16 mouse cellular contexts compared by ENCODE assay signal in the genomic region with DNA sequence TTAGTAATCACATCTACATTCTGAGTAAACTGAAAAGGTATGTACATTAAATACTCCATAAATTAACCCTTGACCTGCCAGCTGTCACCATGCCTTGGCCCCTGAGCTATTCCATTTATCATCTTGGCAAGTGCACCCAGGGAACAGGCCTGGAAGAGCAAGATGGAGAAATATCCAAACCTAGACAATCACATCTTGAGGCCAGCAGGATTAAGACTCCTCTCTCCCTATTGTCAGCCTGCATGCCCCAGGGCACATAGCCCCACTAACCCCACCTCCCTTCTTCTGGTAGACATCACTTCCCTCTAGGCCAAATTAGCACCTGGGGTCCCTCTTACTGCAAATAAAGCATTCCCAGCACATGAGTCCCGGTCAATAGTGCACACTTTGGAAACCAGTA.
"Had no signal": no experiment of that assay in that cellular context is flagged by ENCODE, and none has a peak within 500 bp of the region (broad histone marks: within the 10 kb centered on the region; RNA-seq: fewer than 3 reads in every experiment).

No protein-coding gene starts in this region.

- H3K4me3 ChIP-seq: midbrain, embryonic 10.5 days; midbrain, embryonic 12.5 days; myocyte; stomach, embryonic 15.5 days had no signal

- ATAC-seq: midbrain, embryonic 16.5 days had no signal

- H3K9ac ChIP-seq: liver, embryonic 14.5 days; lung, embryonic 14.5 days; midbrain, embryonic 12.5 days; stomach, embryonic 15.5 days had no signal

- H3K27ac ChIP-seq: liver, embryonic 14.5 days; midbrain, embryonic 10.5 days; midbrain, embryonic 12.5 days; stomach, embryonic 15.5 days; stomach, postnatal 0 days had no signal

- H3K4me1 ChIP-seq: midbrain, embryonic 10.5 days; midbrain, embryonic 12.5 days; stomach, embryonic 15.5 days had no signal

- H3K27me3 ChIP-seq: midbrain, embryonic 12.5 days; stomach, embryonic 15.5 days had no signal

- DNase-seq: lung, adult 18-20 months; lung, embryonic 14.5 days; lung, postnatal 10 days; lung, postnatal 4 days; midbrain, embryonic 14.5 days; right cerebral cortex, postnatal 14 days; thymus, adult 18-20 months; thymus, postnatal 14 days; thymus, postnatal 36 days had no signal

- H3K4me2 ChIP-seq: lung, embryonic 14.5 days; midbrain, embryonic 12.5 days; stomach, embryonic 15.5 days had no signal

- H3K9me3 ChIP-seq: midbrain, embryonic 10.5 days; midbrain, embryonic 12.5 days; stomach, embryonic 15.5 days had no signal
